Mouse (Mus musculus): ENCODE data around the gene Krtap28-13. TPM values are rescaled to one million over a fixed set of nuclear protein-coding genes. Genes with fewer than 3 reads are reported as not detected.
A peak's percentile ranks its signal among the peaks of the same experiment; 100 is the strongest.

The Krtap28-13 gene
- not detected in 2 replicates for polyA plus RNA-seq (2016; fragmentation: Nextera tagmentation; extraction: Ambion mirVana)

- H3K9me3 ChIP-seq (replicated peaks) = no peaks in the 10 kb centered on the region
Measured at GRCm38 (mm10) chr1:83060643-83061042, at the start of gene Krtap28-13. Gene Krtap28-13, plus strand, starts transcription at chr1:83060930.

GRCm38 (mm10) chr1:83014477-83014876 lies 46.3 kb upstream of the Krtap28-13 start:
- ATAC-seq (ENCODE audit: insufficient number of reproducible peaks, low FRiP score) = no peak
- Histone ChIP-seq H3K27ac (ENCODE audit: poor library complexity, severe bottlenecking) (no peak overlapping the region), H3K4me1 (replicated peaks) (no peaks in the 10 kb centered on the region), H3K9me3 (replicated peaks) (no peaks in the 10 kb centered on the region), H3K36me3 (peaks cover 3% of the 10 kb centered on the region; the same call in 1 of the 2 replicates), H3K27me3 (replicated peaks) (no peaks in the 10 kb centered on the region), H3K4me2 (no peak overlapping the region), H3K9ac (no peak overlapping the region), H3K4me3 (no peak overlapping the region)
- 75% methylated on average over 3 of the region's 3 CpGs for WGBS

More at GRCm38 (mm10) chr1:83060643-83061042, at the start of gene Krtap28-13:
- WGBS = 68% methylated on average over 4 of the region's 4 CpGs
- no peak within 1 kb of the TSS for H3K4me2 ChIP-seq
- H3K9ac ChIP-seq = no peak within 1 kb of the TSS
- no peaks in the 10 kb centered on the region for H3K36me3 ChIP-seq
- ATAC-seq (ENCODE audit: insufficient number of reproducible peaks, low FRiP score) = no peak
- no peak within 1 kb of the TSS for H3K4me3 ChIP-seq
- peaks cover 17% of the 10 kb centered on the region for H3K4me1 ChIP-seq (replicated peaks)
- no peaks in the 10 kb centered on the region for H3K27me3 ChIP-seq (replicated peaks)
- no peak within 1 kb of the TSS for H3K27ac ChIP-seq (ENCODE audit: poor library complexity, severe bottlenecking)

GRCm38 (mm10) chr1:83015329-83015879 lies 45.3 kb upstream of the Krtap28-13 start:
- no peak overlapping the region for H3K9ac ChIP-seq
- no peaks in the 10 kb centered on the region for H3K27me3 ChIP-seq (replicated peaks)
- H3K4me2 ChIP-seq = no peak overlapping the region
- no peak overlapping the region for H3K4me3 ChIP-seq
- no peaks in the 10 kb centered on the region for H3K4me1 ChIP-seq (replicated peaks)
- H3K36me3 ChIP-seq = peaks cover 3% of the 10 kb centered on the region; the same call in 1 of the 2 replicates
- no peaks in the 10 kb centered on the region for H3K9me3 ChIP-seq (replicated peaks)
- no peak overlapping the region for H3K27ac ChIP-seq (ENCODE audit: poor library complexity, severe bottlenecking)
- no peak for ATAC-seq (ENCODE audit: insufficient number of reproducible peaks, low FRiP score)
- WGBS = 68% methylated on average over 10 of the region's 10 CpGs

GRCm38 (mm10) chr1:83016556-83016955 lies 44.2 kb upstream of the Krtap28-13 start:
- Histone ChIP-seq H3K4me1 (replicated peaks) (0 out of 2 replicates have a peak, but pooled peaks cover 3% of the 10 kb centered on the region), H3K9ac (no peak overlapping the region), H3K4me3 (no peak overlapping the region), H3K27ac (ENCODE audit: poor library complexity, severe bottlenecking) (no peak overlapping the region), H3K9me3 (replicated peaks) (no peaks in the 10 kb centered on the region), H3K27me3 (replicated peaks) (no peaks in the 10 kb centered on the region), H3K36me3 (peaks cover 3% of the 10 kb centered on the region; the same call in 1 of the 2 replicates), H3K4me2 (no peak overlapping the region)
- no peak for ATAC-seq (ENCODE audit: insufficient number of reproducible peaks, low FRiP score)
- 66% methylated on average over 1 of the region's 1 CpGs for WGBS

- Histone ChIP-seq H3K4me3 (no peak overlapping the region), H3K9me3 (replicated peaks) (no peaks in the 10 kb centered on the region), H3K4me1 (replicated peaks) (no peaks in the 10 kb centered on the region), H3K27me3 (replicated peaks) (no peaks in the 10 kb centered on the region), H3K4me2 (no peak overlapping the region), H3K27ac (ENCODE audit: poor library complexity, severe bottlenecking) (no peak overlapping the region), H3K9ac (no peak overlapping the region), H3K36me3 (no peaks in the 10 kb centered on the region)
- no peak for ATAC-seq (ENCODE audit: insufficient number of reproducible peaks, low FRiP score)
- WGBS = 57% methylated on average over 1 of the region's 1 CpGs
Measured at GRCm38 (mm10) chr1:83031950-83032349, 28.8 kb upstream of the Krtap28-13 start.

GRCm38 (mm10) chr1:83032508-83032907 lies 28.2 kb upstream of the Krtap28-13 start:
- 81% methylated on average over 6 of the region's 6 CpGs for WGBS
- H3K4me2 ChIP-seq = no peak overlapping the region
- H3K4me3 ChIP-seq = no peak overlapping the region
- no peak for ATAC-seq (ENCODE audit: insufficient number of reproducible peaks, low FRiP score)
- H3K4me1 ChIP-seq (replicated peaks) = no peaks in the 10 kb centered on the region
- H3K9ac ChIP-seq = no peak overlapping the region
- no peak overlapping the region for H3K27ac ChIP-seq (ENCODE audit: poor library complexity, severe bottlenecking)
- H3K36me3 ChIP-seq = no peaks in the 10 kb centered on the region
- H3K9me3 ChIP-seq (replicated peaks) = no peaks in the 10 kb centered on the region
- no peaks in the 10 kb centered on the region for H3K27me3 ChIP-seq (replicated peaks)

- ATAC-seq (ENCODE audit: insufficient number of reproducible peaks, low FRiP score) = no peak
- 65% methylated on average over 5 of the region's 5 CpGs for WGBS
- H3K4me2 ChIP-seq = no peak overlapping the region
Measured at GRCm38 (mm10) chr1:83034509-83034908, 26.2 kb upstream of the Krtap28-13 start.

GRCm38 (mm10) chr1:83036892-83037667 lies 23.6 kb upstream of the Krtap28-13 start:
- H3K4me3 ChIP-seq = no peak overlapping the region
- no peak overlapping the region for H3K9ac ChIP-seq
- WGBS = 72% methylated on average over 11 of the region's 11 CpGs
- H3K4me2 ChIP-seq = no peak overlapping the region
- no peak for ATAC-seq (ENCODE audit: insufficient number of reproducible peaks, low FRiP score)
- H3K9me3 ChIP-seq (replicated peaks) = no peaks in the 10 kb centered on the region
- no peaks in the 10 kb centered on the region for H3K36me3 ChIP-seq
- H3K27me3 ChIP-seq (replicated peaks) = peaks cover 3% of the 10 kb centered on the region; the same call in 1 of the 2 replicates
- H3K4me1 ChIP-seq (replicated peaks) = no peaks in the 10 kb centered on the region
- H3K27ac ChIP-seq (ENCODE audit: poor library complexity, severe bottlenecking) = no peak overlapping the region

More at GRCm38 (mm10) chr1:83034509-83034908, 26.2 kb upstream of the Krtap28-13 start:
- no peaks in the 10 kb centered on the region for H3K27me3 ChIP-seq (replicated peaks)
- no peak overlapping the region for H3K4me3 ChIP-seq
- no peaks in the 10 kb centered on the region for H3K4me1 ChIP-seq (replicated peaks)
- H3K27ac ChIP-seq (ENCODE audit: poor library complexity, severe bottlenecking) = no peak overlapping the region
- no peak overlapping the region for H3K9ac ChIP-seq
- no peaks in the 10 kb centered on the region for H3K9me3 ChIP-seq (replicated peaks)
- H3K36me3 ChIP-seq = no peaks in the 10 kb centered on the region

- Histone ChIP-seq H3K4me3 (peak within 1 kb of the TSS; percentile 64), H3K4me1 (replicated peaks) (no peaks in the 10 kb centered on the region), H3K27me3 (replicated peaks) (peaks cover 5% of the 10 kb centered on the region; the same call in 1 of the 2 replicates), H3K27ac (ENCODE audit: poor library complexity, severe bottlenecking) (peak within 1 kb of the TSS; percentile 51; the same call in 1 of the 2 replicates), H3K4me2 (peak within 1 kb of the TSS; percentile 70), H3K9ac (peak within 1 kb of the TSS; percentile 71), H3K36me3 (no peaks in the 10 kb centered on the region), H3K9me3 (replicated peaks) (no peaks in the 10 kb centered on the region)
- 1% methylated on average over 25 of the region's 25 CpGs for WGBS
- peak; percentile 77; the same call in 1 of the 2 replicates for ATAC-seq (ENCODE audit: insufficient number of reproducible peaks, low FRiP score)
Measured at GRCm38 (mm10) chr1:83038109-83038672, 22.5 kb upstream of the Krtap28-13 start, which contains the start of gene Slc19a3. Gene Slc19a3, minus strand, starts transcription at chr1:83038448.

- Histone ChIP-seq H3K36me3 (no peaks in the 10 kb centered on the region), H3K4me1 (replicated peaks) (no peaks in the 10 kb centered on the region), H3K4me2 (no peak overlapping the region), H3K27me3 (replicated peaks) (peaks cover 5% of the 10 kb centered on the region; the same call in 1 of the 2 replicates), H3K9me3 (replicated peaks) (no peaks in the 10 kb centered on the region), H3K27ac (ENCODE audit: poor library complexity, severe bottlenecking) (no peak overlapping the region), H3K9ac (no peak overlapping the region), H3K4me3 (no peak overlapping the region)
- ATAC-seq (ENCODE audit: insufficient number of reproducible peaks, low FRiP score) = no peak
- WGBS = 72% methylated on average over 4 of the region's 4 CpGs
Measured at GRCm38 (mm10) chr1:83039080-83039479, 21.6 kb upstream of the Krtap28-13 start.

GRCm38 (mm10) chr1:83042380-83042779 lies 18.4 kb upstream of the Krtap28-13 start, which contains the start of gene Krtap28-10:
Gene Krtap28-10, minus strand, starts transcription at chr1:83042480.
- no peak within 1 kb of the TSS for H3K4me3 ChIP-seq
- no peaks in the 10 kb centered on the region for H3K4me1 ChIP-seq (replicated peaks)
- WGBS = 88% methylated on average over 2 of the region's 2 CpGs
- no peaks in the 10 kb centered on the region for H3K36me3 ChIP-seq
- no peak within 1 kb of the TSS for H3K9ac ChIP-seq
- H3K27me3 ChIP-seq (replicated peaks) = peaks cover 8% of the 10 kb centered on the region; the same call in 1 of the 2 replicates
- no peak within 1 kb of the TSS for H3K27ac ChIP-seq (ENCODE audit: poor library complexity, severe bottlenecking)
- no peak for ATAC-seq (ENCODE audit: insufficient number of reproducible peaks, low FRiP score)
- no peaks in the 10 kb centered on the region for H3K9me3 ChIP-seq (replicated peaks)
- H3K4me2 ChIP-seq = no peak within 1 kb of the TSS

All from heart, embryonic 12.5 days (tissue).